Mouse (Mus musculus) right cerebral cortex, postnatal 25 days (tissue): ENCODE measurements around the gene Gm11114.

Experiments
- DNase-seq: peaks from one replicate; pipeline ENCODE4 v3.0.0; 2022

Gm11114 gene

DNA sequence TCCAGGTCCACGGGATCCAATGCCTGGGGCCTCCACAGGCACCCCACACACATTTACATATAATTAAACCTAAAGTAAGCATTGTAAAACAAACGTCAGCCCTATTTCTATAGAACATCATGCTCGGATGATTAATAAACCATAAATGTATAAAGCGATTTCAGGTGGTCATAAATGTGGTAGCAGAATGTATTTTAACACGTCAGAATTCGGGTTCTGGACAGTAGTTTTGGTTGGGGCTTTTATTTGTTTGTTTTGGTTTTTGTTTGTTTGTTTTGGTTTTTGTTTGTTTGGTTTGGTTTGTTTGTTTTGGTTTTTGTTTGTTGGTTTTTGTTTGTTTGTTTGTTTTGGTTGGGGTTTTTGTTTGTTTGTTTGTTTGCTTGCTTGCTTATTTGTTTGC lies at the start of gene Gm11114:
Gm11114 (plus strand) TSS at position 301 of the 400 bp plus-strand sequence.
- DNase-seq = no peak

DNA sequence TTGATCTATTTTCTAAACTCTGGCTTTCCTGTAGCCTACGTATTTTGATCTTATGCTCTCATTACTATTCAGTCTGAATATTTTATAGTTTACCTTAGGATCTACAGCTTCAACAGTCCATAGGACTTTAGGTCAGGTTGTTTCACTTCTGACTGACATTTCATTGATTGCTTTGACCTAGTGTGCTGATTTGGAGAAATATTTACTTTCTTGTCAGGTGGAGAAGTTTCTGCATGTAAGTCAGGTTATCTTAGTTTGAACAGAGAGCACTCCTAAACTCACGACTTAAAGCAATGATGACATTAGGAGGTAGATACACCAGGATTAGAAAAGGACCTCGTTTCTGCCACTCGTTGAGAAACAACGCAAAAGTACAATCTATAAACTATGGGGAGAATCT lies 45.7 kb upstream of the Gm11114 start:
- no peak for DNase-seq

DNA sequence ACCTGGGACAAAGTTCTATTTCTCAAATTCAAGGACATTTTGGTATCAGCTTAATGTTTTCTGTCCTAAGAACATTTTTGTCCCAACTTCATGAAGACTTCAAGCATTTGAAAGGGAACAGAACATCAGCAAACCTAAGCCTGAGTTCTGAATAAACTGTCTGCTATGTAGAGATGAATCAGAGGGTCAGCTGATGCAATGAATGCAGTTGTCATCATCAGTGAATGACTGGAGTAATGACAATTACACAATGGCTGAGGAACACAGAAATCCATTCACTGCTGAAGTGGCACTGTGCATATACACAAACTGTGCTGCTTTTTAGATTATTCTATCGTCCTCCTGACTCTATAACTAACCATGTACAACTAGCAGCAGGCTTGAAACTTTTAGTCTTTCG lies 38.5 kb upstream of the Gm11114 start:
- DNase-seq = no peak

DNA sequence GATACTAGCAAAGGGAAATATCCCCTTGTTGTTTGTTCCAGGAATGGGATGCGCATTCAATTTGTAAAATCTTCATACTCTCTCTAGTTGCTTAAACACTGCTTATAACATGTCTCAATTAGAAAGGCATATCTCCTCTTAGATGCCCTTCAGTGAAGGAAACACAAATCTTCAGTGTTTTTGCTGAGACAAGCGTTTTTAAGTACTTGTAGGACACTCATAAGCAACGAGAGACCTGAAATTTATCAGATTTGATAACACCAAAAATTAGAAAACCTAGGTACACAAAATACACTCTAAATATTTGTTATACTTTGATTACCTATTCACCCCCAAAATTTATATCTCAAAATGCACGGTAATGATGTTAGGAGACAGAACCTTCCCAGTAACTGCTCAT lies 9.7 kb upstream of the Gm11114 start:
- no peak for DNase-seq

DNA sequence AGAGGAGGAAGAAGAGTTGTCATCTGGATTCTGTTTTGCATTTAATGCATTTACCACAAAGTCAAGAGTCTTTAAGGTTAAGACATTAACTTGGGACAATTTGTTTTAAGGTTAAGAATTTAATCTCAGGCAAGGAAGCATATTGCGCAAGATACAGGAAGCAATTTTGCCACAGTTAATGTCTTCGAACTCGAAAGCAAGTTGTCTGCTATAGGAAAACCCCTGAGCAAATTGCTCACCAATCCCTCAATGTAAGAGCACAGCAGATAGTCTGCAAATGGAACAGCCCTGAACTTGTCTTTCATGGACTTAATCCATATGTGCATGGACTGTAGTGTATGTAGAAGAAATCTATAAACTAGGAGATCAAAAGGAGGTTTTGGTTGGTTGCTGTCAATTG lies 9.2 kb upstream of the Gm11114 start:
- DNase-seq = no peak

DNA sequence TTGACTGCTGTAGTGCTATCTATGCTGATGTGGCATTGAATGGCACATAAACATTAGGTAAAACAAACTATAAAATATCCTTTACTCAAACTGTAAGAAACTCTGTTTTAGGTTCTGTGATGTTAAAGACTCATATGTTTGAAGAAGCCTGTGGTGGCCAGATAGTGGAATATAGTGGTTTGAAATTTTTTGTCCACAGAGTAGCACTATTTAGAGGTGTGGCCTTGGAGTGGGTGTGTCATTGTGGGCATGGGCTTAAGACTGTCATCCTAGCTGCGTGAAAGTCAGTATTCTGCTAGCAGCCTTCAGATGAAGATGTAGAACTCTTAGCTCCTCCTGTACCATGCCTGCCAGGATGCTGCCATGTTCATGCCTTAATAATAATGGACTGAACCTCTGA lies 3.5 kb downstream of the Gm11114 start:
- no peak for DNase-seq

DNA sequence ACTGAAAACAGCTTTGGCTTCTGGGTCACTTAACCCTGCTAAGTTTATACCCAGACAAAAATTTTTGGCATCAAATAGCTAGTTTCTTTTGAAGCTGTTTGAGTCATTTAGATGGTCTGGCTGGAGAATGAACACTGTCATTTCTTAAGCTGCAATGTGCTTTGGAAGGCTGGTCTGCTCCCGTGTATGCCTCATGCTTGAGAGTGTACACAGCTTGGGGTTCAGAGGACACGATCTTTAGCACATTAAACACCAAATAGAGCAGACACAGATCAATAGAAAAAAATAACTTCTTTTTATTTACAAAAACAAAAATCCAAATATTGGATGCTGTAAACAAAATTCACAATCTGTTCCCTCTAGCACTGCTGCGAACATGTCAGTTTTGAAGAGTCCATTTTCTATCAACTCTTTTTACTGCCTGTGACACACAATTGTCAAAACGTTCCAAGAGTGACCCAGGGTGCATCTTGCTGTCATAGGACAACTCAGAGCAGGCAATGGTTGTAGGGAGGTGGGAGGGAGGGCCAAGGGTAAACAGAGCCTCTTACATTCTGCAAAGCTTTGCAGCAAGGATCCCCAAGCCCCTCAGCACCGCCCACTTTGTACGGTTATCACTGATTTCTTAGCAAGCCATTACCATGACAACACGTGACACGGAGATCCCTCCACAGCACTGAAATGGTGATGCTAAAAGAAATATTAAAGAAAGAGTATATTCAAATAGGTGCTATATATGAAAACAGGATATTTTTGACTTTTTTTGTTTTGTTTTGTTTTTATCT lies 7.8 kb downstream of the Gm11114 start:
- DNase-seq = no peak

DNA sequence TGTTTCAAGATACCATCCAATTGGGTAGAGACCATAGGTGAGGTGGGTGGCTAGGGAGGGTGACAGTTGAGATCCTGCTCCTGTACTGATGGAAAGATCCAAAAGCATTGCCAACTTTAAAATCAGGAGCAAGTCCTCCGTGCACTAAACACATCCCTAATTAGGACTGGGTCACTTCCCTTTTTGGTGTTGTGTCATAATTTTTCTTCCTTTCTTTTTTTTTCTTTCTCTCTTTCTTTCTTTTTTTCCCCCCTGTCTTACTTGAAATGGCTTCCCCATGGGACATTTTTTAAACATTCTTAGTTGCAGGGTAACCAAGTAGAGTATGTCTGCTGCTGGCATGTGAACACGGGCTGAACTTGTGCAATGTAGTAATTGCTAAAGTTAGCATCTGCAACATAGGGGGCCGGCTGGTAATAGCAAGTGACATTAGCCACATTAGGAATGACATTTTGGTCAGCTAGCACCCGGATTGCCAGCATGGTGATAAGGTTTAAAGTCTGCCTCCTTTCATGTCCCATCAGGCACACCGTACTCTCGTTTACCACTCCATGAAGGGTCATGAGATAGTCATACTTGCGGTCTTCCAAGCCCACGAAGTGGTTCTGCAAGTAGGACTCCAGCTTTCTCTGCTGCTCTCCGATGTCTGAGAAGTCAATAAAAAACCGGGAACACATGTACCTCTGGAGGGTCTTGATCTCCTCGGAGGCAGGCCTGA lies 11.7 kb downstream of the Gm11114 start:
- DNase-seq = no peak

DNA sequence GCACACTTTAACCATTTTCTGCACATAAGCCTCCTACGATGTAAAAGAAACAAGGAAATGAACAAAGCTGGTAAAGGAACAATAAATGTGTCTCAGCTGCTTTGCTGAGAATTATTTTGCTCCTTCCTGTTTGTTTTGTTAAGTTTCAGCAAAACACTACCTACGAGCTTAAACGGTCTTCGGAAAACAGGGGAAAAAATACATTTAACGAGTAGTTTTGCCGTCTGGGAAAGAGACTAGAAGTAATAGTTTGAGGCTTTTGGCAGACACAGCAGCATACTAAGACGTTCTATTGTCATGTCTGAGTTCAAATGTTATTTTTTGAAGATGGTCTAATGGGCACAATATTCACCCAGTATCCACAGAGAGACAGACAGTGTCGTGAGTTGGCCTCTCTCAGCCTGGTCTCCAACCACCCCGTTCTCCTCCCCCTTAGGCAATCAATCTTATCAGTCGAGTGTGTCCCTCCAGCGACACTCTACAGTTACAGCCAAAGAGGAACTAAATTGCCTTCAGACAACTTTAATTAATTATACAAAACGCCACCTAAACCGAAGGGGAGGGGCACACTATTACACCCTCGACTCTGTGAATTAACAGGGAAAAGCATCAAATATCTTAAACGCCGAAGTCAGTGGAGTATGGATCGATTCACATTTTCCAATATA lies 12.8 kb downstream of the Gm11114 start:
- no peak for DNase-seq

DNA sequence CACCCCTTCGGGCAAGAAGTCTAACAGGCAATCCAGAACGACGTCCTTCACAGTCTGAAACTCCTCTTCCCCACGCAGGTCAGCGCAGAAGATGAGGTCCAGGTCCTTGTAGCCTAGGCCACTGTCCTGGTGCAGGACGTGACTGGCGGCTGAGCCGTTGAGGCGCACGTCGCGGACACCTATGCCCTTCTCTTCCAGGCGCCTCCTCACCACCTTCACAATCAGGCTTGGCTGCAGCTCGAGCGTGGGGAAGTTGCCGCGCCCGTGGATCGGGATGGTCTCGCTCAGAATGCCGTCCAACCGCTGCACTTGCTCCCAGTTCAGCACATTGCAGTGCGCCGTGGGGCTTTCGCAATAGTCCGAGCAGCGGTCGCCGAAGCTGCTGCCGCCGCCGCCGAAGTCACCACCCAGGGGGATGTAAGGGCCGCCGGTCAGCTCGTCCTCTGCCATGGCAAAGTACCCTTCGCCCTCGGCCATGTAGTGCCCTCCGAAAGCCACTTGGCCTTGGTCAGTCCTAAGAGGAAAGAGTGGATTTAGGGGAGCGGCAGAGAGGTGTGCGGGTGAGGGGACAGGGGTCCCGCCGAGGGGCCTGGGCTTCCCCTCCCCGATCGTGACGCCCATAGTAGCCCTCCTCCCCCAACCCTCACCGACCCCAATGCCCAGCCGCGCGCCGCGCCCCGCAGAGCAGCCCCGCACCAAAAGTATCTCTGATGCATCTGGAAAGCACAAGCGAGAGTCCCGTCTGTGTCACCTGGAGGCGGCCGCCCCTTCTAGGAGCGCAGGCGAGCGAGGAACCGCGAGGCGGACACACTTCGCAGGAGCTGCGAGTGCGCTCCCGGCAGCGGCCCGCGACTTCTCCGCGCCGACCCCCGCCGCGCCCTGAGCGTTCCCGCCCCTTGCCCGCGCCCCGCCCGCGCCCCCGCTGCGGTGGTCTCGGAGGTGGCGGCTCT lies 14.0 kb downstream of the Gm11114 start:
- DNase-seq = peak; percentile 13

DNA sequence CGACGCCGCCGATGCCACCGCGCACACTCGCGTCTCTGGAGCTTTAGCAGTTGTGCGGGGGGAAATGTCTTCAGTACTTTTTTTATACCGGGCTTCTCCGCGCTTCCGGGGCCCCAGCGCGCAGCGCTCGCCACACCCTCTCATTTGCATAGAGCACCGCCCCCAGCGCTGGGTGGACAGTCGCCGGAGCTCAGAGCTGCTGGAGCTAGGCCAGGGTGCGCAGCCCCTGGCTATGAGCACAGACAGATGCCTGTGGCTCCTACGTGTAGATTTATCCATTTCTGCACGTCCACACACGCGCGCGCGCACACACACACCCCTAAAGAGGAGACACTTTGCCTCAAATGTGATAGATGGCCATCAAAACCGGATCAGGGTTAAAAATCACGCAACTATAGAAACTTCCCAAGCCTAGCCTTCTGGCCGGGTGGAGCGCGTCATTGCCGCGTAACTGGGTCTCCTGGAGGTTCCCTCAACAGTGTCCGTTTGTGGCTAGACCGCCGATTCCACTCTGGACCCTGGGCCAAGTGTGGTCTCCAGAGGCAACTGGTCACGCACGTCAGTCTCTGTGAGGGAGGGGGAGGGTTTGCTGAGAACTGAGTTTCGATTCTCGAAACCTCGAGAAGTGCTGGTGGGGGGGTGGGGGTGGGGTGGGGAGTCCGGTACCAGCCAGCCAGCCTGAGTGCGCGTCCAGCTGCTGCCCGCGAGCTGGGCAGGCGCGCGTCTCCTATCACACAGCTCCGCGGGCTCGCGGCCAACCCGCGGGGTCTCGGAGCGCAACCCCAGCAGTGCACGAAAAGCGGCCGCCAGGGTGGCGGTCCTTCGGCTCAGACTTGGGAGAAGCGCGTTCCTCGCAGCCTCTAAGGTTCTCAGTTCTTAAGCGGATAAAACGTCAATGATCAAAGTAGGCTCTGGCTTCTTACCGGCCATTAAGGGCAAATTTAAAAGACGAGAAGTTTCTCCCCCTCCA lies 15.0 kb downstream of the Gm11114 start, which contains the start of gene Tent5a:
Tent5a (minus strand) TSS at position 107 of the 970 bp plus-strand sequence.
- DNase-seq = peak; percentile 62

DNA sequence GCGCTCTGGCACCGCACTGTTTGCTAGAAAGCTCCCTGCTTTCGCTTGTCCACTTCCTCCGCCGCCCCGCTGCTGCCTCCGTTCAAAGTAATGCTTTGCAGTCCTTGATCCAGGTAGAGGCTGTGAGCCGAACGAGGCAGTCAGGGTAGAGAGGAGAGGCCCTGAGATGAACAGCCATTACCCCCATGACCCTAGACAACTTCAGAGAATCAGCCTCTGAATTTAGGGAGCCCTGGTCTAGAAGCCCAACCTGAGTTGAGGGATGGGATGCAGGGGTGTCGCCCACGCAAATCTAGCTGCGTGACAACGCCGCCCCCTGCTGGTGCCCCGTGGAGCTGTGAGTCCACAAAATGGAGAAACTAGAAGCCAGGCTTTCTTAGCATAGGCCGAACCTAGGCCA lies 15.7 kb downstream of the Gm11114 start:
- peak; percentile 78 for DNase-seq

DNA sequence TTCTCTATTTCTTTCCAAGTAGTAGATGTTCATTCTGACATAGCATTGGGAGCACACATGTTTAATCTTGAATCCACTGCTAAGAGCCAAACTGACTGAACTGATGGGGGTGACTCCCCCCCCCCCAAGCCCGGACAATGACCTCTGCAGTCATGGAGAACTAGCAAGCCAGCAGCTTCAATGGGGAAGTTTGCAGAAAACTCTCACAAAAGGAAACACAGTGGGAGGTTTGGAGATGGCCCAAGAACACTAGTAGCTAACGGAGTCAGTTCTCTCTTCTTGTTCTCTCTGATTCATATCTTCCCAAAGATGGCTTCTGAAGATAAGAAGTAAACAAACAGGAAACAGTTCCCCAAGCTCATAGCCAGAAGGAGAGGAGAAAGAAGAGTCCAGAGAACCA lies 18.9 kb downstream of the Gm11114 start:
- no peak for DNase-seq

DNA sequence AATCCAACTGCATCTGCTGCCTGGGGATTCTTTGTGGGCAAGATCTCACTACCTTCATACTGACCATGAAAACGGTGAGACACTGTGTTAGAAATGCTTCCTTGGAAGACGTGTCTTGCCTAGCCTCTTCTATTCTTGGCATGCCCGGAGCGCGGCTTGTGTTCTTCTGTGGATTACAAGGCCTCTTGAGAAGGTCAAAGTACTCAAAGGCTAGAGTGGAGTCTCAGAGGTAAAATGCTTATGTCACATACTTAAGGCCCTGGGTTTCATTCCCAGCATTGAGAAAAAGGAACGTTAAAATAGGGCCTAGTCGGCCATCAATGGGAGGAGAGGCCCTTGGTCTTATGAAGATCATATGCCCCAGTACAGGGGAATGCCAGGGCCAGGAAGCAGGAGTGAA lies 23.5 kb downstream of the Gm11114 start:
- DNase-seq = no peak

DNA sequence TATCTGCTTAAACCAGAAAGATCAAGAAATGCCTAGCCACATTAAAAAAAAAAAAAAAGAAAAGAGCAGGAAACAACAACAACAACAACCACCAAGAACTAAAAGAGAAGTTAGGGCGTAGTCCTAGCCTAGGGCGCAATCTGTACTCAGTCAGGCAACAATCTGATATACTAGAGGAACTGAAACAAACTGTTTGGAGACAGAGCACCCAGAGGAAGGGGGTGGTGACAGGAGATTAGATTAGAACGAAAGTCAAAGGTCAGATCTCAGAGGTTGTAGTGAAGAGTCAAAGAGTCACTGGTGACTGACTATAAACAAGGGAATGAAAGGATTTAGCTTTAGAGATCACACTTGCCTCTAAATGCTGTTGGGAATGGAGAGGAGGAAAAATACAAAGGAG lies 27.7 kb downstream of the Gm11114 start:
- no peak for DNase-seq

DNA sequence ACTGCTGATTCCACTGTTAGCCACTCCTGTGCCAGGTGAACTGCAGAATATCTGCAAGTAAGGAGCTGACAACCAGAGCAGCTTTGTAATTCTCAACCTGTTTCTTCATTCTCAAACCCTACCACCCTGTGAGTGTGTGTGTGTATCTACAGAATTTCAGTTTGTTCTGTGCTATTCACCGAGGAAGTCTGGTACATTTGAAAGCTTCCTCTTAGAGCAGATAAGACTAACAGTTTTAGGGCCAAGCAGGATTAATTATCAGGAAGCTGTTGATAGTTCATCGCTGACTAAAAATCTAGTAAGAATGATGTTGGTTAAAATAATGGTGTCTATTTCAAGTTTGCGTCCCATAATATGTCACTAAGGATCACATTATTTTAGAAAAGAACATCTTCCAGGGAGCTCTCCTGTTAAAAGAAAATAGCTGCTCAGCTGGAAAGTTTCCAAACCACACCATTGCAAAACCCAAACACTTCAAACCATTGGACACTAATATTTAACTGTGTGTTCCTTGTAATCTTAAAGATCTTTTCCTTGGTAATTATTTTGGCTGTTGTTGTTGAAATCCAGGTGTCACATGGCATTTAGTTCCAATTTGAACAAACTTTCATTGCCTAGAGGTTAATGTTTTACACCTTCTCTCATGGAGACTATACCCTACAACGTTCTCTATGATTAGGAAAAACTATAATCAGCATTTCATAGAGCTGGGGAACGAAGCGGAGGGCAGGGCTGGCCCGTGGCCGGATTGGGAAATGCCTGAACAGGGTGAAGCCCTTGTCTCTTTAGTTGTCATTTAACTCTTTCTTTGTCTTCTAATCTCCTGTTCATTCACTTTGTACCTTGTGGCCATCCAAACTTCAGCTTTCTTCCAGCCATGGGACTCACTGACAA lies 30.6 kb downstream of the Gm11114 start:
- no peak for DNase-seq

DNA sequence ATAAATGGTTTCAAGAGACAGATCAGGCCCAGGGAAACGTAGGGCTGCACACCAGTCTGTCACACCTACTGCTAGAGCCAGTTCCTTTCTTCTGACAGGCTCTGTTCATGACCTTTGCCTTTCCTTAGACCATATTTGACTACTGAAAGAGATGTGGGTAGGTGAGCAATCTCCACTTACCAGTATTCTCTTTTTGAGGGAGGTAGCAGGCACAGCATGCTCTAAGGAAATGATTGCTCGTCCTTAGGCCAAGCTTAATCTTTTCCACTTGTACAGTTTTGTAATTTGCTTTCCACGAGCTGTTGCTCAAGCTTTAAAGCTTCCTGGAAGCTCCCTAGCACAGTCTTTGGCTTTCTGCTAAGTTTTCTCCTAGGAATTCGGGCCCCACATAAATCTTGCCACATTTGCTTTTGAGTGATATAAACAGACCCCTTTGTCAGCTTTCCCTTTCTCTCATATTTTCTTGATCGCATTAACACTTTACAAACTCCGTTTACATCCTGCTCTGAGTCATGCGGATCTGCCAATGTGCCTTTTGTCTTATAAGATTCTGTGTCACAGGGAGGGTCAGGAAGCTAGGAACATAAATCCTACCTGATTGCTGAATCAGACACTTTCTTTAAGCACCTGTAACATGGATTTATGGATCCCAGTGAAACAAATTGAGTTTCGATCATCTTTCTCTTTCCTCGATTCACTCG lies 35.4 kb downstream of the Gm11114 start:
- DNase-seq = no peak

DNA sequence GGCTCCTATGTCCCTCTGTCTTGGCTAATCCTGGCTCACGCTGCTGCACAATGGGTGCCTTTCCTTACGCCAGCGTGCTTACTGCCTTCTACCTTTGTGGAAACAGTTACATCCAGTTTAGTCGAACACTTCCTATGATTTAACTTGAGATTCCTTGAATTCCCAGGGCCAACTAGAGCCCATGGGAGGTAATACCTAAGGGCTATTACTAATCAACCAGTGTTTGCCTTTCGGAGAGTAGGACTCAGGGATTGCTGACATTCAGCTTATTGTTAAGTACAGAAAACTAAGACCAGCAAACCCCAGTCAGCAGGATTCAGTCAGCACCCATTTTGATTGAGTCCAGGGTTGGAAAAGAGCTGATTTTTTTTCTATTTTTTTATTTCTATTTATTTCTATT lies 43.0 kb downstream of the Gm11114 start:
- no peak for DNase-seq

DNA sequence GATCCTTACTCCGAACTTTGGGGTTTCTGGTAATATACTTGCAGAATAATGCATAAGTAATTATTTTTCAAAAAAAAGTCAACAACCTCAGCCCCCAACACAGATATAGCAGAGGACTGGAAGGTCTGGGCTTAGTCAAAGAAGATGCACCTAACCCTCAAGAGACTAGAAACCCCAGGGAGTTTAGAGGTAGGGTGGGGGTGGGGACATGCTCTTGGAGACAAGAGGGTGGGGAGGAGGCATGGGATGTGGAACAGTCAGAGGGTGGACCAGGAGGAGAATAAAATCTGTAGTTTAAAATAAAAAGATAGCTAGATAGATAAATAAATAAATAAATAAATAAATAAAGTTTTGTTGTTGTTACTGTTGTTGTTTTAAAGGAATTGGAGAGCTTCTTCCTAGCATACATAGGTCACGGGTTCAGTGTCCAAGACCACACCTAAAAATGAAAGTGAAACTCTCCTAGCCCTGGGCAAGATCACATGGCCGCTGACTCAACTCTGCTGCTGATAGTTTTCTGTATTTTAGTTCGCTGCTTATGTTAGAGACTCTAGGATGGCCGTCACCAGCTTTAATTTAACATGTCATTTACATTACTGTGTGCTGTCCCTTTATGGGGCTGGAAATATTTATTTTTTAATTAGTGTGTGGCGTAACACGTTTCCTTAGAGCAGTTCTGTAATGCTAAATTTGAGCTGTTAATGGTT lies 44.7 kb downstream of the Gm11114 start:
- DNase-seq = no peak
